Mouse (Mus musculus) mesoderm, embryonic 11.5 days (tissue): Measurements from ENCODE around the gene Nup85.
A peak's percentile ranks its signal among the peaks of the same experiment; 100 is the strongest.

Experiments used
- DNase-seq: peaks from one replicate; pipeline ENCODE4 v3.0.0-alpha.2; 2012; ENCODE audit warnings: low read depth, low spot score

The Nup85 gene

DNA sequence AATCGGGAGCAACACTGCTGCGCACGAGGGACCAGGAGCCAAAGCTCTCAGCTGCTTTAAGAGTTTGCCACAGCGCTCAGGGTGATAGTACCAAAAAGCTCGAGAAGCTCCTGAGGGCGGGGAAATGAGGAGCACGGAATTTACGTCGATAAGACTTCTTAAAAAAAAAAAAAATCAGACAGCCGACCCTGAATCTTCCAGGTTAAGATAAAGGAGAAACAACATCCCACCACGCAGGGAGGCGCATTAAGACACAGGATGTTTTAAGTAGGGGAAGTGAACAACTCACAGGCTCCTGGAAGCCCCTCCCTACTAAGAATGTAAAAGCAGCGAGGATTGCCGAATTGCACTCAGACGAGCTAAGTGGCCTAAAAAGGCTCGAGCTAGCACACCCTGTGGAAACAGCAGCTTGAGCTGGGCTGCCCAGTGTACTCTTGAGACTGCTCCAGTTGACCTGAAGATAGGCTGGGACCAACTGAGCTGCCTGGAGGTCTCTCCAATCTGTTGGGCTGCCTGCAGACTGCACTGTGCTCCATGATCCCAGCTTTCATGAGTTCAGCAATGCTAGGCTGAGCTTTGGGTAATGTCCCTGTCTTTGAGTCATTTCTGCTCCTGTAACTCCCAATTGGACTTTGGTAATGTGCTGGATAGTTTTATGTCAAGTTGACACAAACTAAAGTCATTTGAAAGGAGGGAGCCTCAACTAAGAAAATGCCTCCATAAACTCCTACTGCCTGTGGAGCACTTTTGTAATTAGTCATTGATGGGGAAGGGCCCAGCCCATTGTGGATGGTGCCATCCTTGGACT is 49.1 kb downstream of the Nup85 start:
- DNase-seq, result no peak

GRCm38 (mm10) chr11:115614346-115615107 is 50.3 kb downstream of the Nup85 start:
- DNase-seq, result no peak

GRCm38 (mm10) chr11:115615108-115615825 is 51.0 kb downstream of the Nup85 start:
- no peak for DNase-seq

GRCm38 (mm10) chr11:115615875-115616274 is 51.6 kb downstream of the Nup85 start:
- DNase-seq, result no peak

GRCm38 (mm10) chr11:115616371-115616770 is 52.1 kb downstream of the Nup85 start:
- DNase-seq, result no peak

DNA sequence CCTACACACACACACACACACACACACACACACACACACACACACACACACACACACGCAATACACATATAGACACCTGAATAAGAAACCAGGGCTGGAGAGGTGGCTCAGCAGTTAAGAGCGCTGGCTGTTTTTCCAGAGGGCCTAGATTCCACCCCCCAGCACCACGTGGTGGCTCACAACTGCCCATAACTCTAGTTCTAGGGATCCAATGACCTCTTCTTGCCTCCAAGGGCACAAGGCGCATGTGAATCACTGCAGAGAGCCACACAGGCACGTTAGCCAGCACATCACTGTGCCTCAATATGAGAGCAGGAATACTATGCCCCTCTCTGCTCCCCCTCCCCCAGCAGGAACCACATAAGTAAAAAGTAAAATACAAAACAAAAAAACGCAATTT is 52.7 kb downstream of the Nup85 start:
- no peak for DNase-seq

DNA sequence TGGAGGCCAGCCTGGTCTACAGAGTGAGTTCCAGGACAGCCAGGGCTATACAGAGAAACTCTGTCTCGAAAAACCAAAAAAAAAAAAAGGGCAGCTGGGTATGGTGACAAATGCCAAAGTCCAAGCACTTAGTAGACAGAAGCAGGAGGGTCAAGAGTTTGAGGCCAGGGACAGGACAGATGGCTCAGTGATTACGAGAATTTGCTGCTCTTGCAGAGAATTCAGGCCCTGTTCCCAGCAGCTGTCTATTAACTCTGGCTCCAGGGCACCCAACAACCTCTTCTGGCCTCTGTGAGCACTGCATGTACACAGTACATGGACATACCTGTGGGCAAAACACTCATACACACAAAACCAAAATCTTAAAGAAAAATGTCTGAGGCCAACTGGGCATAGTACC is 53.8 kb downstream of the Nup85 start:
- DNase-seq, result no peak

- no peak for DNase-seq
These were observed 54.7 kb downstream of the Nup85 start for GRCm38 (mm10) chr11:115618732-115619516.

- DNase-seq, result no peak
These were observed 55.7 kb downstream of the Nup85 start for GRCm38 (mm10) chr11:115619949-115620348.

GRCm38 (mm10) chr11:115623487-115624070 is 59.3 kb downstream of the Nup85 start:
- peak; percentile 21 for DNase-seq

GRCm38 (mm10) chr11:115625877-115626276 is 61.6 kb downstream of the Nup85 start:
- no peak for DNase-seq

DNA sequence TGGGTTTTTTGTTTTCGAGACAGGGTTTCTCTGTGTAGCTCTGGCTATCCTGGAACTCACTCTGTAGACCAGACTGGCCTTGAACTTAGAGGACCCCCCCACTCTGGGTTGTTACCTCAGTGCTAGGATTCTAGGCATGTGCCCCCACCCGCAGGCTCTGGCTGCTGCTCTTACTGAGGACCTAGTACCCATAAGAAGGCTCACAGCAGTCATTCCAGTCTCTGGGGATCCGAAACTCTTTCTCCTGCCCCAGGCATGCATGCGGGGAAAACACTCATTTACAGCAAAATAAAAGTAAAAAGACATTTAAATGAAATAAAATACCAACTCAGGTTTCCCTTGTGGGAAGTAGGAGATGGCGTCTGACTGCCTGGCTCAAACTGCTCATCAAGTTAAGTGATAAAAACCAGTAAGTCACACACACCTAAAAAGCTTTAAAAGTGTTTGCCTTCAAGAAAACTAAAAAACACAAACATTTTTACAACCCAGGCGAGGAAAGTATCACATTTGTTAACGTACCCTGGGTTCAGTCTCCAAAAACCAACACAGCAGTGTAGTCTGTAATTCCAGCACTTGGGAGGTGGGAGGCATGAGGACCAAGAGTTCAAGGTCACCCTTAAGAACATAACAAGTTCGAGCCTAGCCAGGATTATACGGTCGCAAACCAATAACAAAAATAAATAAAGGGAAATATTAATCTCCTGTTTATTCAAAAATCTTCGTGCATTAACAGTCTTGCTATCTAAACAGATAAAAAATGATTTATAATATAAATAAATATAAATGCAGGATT is 62.8 kb downstream of the Nup85 start:
- no peak for DNase-seq

DNA sequence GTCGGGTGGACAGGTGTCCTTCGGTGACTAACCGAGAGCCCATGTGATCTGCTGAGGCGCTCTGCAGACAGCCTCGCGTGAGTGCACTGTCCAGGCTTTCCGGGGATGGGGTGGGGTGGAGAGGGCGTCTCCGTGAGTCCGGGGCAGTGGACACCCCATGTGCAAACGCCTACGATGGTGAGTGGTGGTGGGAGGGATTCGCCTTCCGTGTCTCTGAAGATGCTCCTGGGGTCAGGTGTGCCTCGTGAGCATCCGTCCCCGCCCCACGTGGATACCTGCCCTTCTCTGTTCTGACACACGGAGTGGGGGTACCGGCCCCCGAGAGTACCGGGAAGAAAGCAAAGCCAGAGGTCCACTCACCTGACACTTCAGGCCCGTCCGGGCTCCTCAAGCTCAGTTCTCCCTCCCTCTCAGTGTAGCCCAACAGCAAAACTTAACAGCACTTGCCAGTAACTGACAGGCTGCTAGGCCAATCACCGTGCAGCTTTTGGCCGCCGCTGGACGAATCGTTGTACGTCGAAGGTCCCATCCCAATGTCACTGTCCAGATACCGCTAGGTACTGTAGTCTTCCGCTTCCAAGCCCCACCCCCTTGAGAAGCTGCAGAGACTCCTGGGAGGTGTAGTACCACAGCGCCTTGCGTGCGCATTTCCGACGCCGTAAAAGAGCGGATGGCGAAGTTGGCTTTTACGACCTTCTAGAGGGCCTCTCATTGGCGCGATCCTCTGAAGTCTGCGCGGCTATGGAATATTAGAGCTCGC is 63.7 kb downstream of the Nup85 start, which contains the start of gene Slc25a19:
Slc25a19 (minus strand) TSS at position 591 of the 760 bp plus-strand sequence.
- DNase-seq, result peak; percentile 99

DNA sequence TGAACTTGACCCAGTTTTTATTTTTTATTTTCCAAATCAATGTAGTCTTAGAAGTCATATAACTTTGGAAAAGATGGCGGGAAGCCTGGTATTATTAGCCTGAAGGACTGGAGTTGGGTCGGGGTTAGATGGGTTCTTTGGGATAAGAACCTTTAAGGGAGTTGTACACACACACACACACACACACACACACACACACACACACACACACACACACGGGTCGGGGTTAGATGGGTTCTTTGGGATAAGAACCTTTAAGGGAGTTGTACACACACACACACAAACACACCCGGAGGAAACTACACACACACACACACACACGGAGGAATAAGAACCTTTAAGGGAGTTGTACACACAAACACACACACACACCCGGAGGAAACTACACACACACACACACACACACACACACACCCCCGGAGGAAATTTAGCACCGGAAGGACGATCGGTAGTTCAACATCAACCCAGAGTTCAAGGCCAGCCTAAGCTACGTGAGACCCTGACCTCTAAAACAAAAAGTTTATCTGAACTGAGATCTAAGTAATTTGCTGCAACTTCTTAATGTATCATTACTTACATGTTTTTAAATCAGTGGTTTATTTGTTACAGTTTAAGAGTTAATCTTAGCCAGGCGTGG is 64.3 kb downstream of the Nup85 start:
- no peak for DNase-seq

- no peak for DNase-seq
These were observed 65.7 kb downstream of the Nup85 start for GRCm38 (mm10) chr11:115629734-115630531.

DNA sequence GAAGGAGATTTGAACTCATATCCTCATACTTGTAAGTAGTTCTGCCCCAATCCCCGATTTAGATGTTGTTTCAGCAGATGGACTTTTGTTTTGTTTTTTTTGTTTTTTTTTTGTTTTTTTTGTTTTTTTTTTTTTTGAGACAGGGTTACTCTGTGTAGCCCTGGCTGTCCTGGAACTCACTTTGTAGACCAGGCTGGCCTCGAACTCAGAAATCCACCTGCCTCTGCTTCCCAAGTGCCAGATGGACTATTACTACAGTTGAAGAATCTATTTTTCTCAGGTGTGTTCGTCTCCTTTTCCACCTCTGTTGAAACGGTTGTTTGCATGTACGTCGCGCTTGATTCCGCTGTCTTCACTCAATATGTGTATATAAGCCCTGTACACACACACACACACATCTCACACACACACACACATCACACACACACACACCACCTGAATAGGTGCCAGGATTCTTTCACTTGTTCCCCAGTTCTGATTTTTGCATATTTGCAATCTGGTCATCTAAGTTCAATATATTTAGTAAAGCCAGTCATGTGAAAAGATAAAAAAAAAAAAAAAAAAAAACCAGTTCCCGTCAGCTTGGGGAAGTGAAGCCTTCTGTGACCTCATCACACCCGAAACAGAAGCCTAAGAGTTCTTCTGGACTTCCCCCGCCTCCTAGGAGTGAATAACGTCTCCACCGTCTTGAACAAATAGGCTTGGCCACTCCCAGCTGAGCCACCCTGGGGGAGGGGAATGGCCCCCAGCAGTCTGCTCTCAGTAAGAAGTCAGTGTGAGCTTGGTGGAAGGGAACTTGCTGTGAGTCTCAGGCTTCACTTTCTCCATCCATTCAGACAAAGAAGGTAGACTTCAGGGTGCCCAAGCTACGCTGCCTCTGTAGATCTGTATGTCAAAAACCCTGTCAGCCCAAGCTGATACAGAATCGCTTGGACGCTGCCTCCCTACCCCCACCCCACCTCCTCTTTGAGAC is 66.6 kb downstream of the Nup85 start:
- no peak for DNase-seq

DNA sequence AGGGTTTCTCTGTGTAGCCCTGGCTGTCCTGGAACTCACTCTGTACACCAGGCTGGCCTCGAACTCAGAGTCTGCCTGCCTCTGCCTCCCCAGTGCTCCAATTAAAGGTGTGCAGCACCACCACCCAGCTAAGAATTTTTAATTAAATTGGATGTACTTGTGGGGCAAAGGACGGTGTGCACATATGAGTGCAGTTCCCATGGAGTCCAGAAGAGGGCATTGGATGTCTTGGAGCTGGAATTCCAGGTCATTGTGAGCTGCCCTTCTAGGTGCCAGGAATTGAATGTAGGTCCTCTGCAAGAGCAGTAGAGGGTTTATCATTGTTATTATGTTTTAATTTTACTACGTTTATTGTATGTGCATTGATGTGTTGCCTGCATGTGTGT is 67.3 kb downstream of the Nup85 start:
- DNase-seq, result peak; percentile 59
